Comparison of ENCODE assay signal across 9 mouse cellular contexts in genomic region chr7:66409433-66409832, GRCm38 (mm10). TPM values are rescaled to one million over a fixed set of nuclear protein-coding genes. Genes with fewer than 3 reads are reported as not detected.
DNase-seq lines count a peak whose midpoint lies in the region; ATAC-seq lines count a peak whose summit lies in the region.
"Had no signal": no experiment of that assay in that cellular context is flagged by ENCODE, and none has a peak within 500 bp of the region (broad histone marks: within the 10 kb centered on the region; RNA-seq: fewer than 3 reads in every experiment).

No protein-coding gene starts in this region.

- no peaks in the 10 kb centered on the region for H3K27me3 ChIP-seq in hindbrain, embryonic 11.5 days (ENCODE audit: control insufficient read depth, insufficient read depth, low read length)
- H3K27me3 ChIP-seq in hindbrain, embryonic 14.5 days (ENCODE audit: control insufficient read depth, insufficient read depth, low read length) = no peaks in the 10 kb centered on the region
- H3K27me3 ChIP-seq in embryonic facial prominence, embryonic 14.5 days (replicated peaks; ENCODE audit: control insufficient read depth, insufficient read depth, low read length) = no peaks in the 10 kb centered on the region

- peak; percentile 50 for DNase-seq in hindbrain, embryonic 11.5 days (ENCODE audit: low spot score)
- no peak for DNase-seq in hindbrain, embryonic 14.5 days (ENCODE audit: low spot score)
- DNase-seq in urinary bladder, postnatal 25 days (ENCODE audit: low spot score) = peak; percentile 30
- DNase-seq in urinary bladder, adult 2 months (ENCODE audit: low spot score) = no peak
- DNase-seq in embryonic facial prominence, embryonic 14.5 days (ENCODE audit: low spot score) = peak; percentile 66
- no peak for DNase-seq in ovary, postnatal 14 days (ENCODE audit: low spot score)
- no peak for DNase-seq in urinary bladder, postnatal 10 days (ENCODE audit: low spot score)

- H3K36me3 ChIP-seq in hindbrain, embryonic 11.5 days (ENCODE audit: control insufficient read depth, insufficient read depth, low read length) = no peaks in the 10 kb centered on the region
- H3K36me3 ChIP-seq in hindbrain, embryonic 14.5 days (replicated peaks; ENCODE audit: control insufficient read depth, insufficient read depth) = no peaks in the 10 kb centered on the region
- H3K36me3 ChIP-seq in embryonic facial prominence, embryonic 14.5 days (ENCODE audit: control insufficient read depth, insufficient read depth, low read length) = no peaks in the 10 kb centered on the region

- no peak overlapping the region for H3K27ac ChIP-seq in hindbrain, embryonic 11.5 days (ENCODE audit: low read depth, low read length)
- H3K27ac ChIP-seq in hindbrain, embryonic 14.5 days = no peak overlapping the region
- no peak overlapping the region for H3K27ac ChIP-seq in embryonic facial prominence, embryonic 14.5 days (replicated peaks; ENCODE audit: low read depth, low read length)

- H3K4me3 ChIP-seq in hindbrain, embryonic 11.5 days (ENCODE audit: low read depth, low read length) = no peak overlapping the region
- no peak overlapping the region for H3K4me3 ChIP-seq in hindbrain, embryonic 14.5 days (replicated peaks; ENCODE audit: low read length)
- no peak overlapping the region for H3K4me3 ChIP-seq in embryonic facial prominence, embryonic 14.5 days (ENCODE audit: low read depth, low read length)

- ATAC-seq in hindbrain, embryonic 11.5 days (ENCODE audit: low FRiP score) = no peak
- ATAC-seq in hindbrain, embryonic 14.5 days (ENCODE audit: low FRiP score) = no peak
- no peak for ATAC-seq in embryonic facial prominence, embryonic 14.5 days (ENCODE audit: low read depth)
- ATAC-seq in megakaryocyte-erythroid progenitor cell, adult 5-6 weeks (replicated peaks; ENCODE audit: low FRiP score, low TSS enrichment, poor library complexity, severe bottlenecking) = peak; percentile 62

- H3K9ac ChIP-seq in hindbrain, embryonic 11.5 days (ENCODE audit: low read depth, low read length) = no peak overlapping the region
- H3K9ac ChIP-seq in hindbrain, embryonic 14.5 days = no peak overlapping the region
- no peak overlapping the region for H3K9ac ChIP-seq in embryonic facial prominence, embryonic 14.5 days (ENCODE audit: low read depth, low read length)

- 77% methylated on average over 6 of the region's 6 CpGs for WGBS in hindbrain, embryonic 11.5 days
- 71% methylated on average over 6 of the region's 6 CpGs for WGBS in hindbrain, embryonic 14.5 days
- WGBS in embryonic facial prominence, embryonic 14.5 days = 84% methylated on average over 5 of the region's 6 CpGs

- H3K4me2 ChIP-seq in hindbrain, embryonic 11.5 days (replicated peaks; ENCODE audit: low read depth, low read length) = no peak overlapping the region
- no peak overlapping the region for H3K4me2 ChIP-seq in hindbrain, embryonic 14.5 days (replicated peaks)
- no peak overlapping the region for H3K4me2 ChIP-seq in embryonic facial prominence, embryonic 14.5 days (ENCODE audit: low read depth, low read length)

- no peaks in the 10 kb centered on the region for H3K9me3 ChIP-seq in hindbrain, embryonic 11.5 days (ENCODE audit: control insufficient read depth, low read length)
- H3K9me3 ChIP-seq in hindbrain, embryonic 14.5 days (ENCODE audit: control insufficient read depth, low read length) = no peaks in the 10 kb centered on the region
- H3K9me3 ChIP-seq in embryonic facial prominence, embryonic 14.5 days (ENCODE audit: control insufficient read depth, low read length) = no peaks in the 10 kb centered on the region

- H3K4me1 ChIP-seq in hindbrain, embryonic 11.5 days (replicated peaks; ENCODE audit: control insufficient read depth, insufficient read depth, low read length) = no peaks in the 10 kb centered on the region
- H3K4me1 ChIP-seq in hindbrain, embryonic 14.5 days (replicated peaks; ENCODE audit: control insufficient read depth, insufficient read depth, low read length) = 0 out of 2 replicates have a peak, but pooled peaks cover 3% of the 10 kb centered on the region
- H3K4me1 ChIP-seq in embryonic facial prominence, embryonic 14.5 days (ENCODE audit: control insufficient read depth, insufficient read depth, low read length) = peaks cover 18% of the 10 kb centered on the region

RNA-seq across cellular contexts. Expression of gene Aldh1a3, which starts 17.9 kb away (rescaled TPM):
- 1.3 and 4.2 TPM in 2 replicates for polyA plus RNA-seq in hindbrain, embryonic 11.5 days (2014; fragmentation: Nextera tagmentation; extraction: Ambion mirVana)
- polyA plus RNA-seq in hindbrain, embryonic 14.5 days (2014; fragmentation: Nextera tagmentation; extraction: Ambion mirVana) = 2.3 and 2.5 TPM in 2 replicates
- polyA plus RNA-seq in urinary bladder, adult 2 months (2012; rRNA removed) = 16.1 and 17.5 TPM in 2 replicates
- 29.6 and 30.1 TPM in 2 replicates for polyA plus RNA-seq in embryonic facial prominence, embryonic 14.5 days (2014; fragmentation: Nextera tagmentation; extraction: Ambion mirVana)
- total RNA-seq in megakaryocyte-erythroid progenitor cell, adult 5-6 weeks (2014; fragmentation: Nextera tagmentation) = 0.89 and 2.5 TPM in 2 replicates
- total RNA-seq in megakaryocyte-erythroid progenitor cell, adult 5-6 weeks (2017) = 0.30 and 1.9 TPM in 2 replicates

RNA-seq across cellular contexts. Expression of gene Lrrk1, which starts 21.3 kb away (rescaled TPM):
- polyA plus RNA-seq in hindbrain, embryonic 11.5 days (2014; fragmentation: Nextera tagmentation; extraction: Ambion mirVana) = 2.9 and 3.2 TPM in 2 replicates
- polyA plus RNA-seq in hindbrain, embryonic 14.5 days (2014; fragmentation: Nextera tagmentation; extraction: Ambion mirVana) = 4.0 and 4.7 TPM in 2 replicates
- polyA plus RNA-seq in urinary bladder, adult 2 months (2012; rRNA removed) = 39.4 and 43.6 TPM in 2 replicates
- 11.9 and 12.5 TPM in 2 replicates for polyA plus RNA-seq in embryonic facial prominence, embryonic 14.5 days (2014; fragmentation: Nextera tagmentation; extraction: Ambion mirVana)
- total RNA-seq in megakaryocyte-erythroid progenitor cell, adult 5-6 weeks (2014; fragmentation: Nextera tagmentation) = 14.7 and 18.4 TPM in 2 replicates
- total RNA-seq in megakaryocyte-erythroid progenitor cell, adult 5-6 weeks (2017) = 7.2 and 19.7 TPM in 2 replicates

RNA-seq across cellular contexts. Expression of gene Gm10974, which starts 43.7 kb away (rescaled TPM):
- polyA plus RNA-seq in hindbrain, embryonic 11.5 days (2014; fragmentation: Nextera tagmentation; extraction: Ambion mirVana) = not detected in 2 replicates
- not detected in 2 replicates for polyA plus RNA-seq in hindbrain, embryonic 14.5 days (2014; fragmentation: Nextera tagmentation; extraction: Ambion mirVana)
- not detected in 2 replicates for polyA plus RNA-seq in urinary bladder, adult 2 months (2012; rRNA removed)
- polyA plus RNA-seq in embryonic facial prominence, embryonic 14.5 days (2014; fragmentation: Nextera tagmentation; extraction: Ambion mirVana) = not detected in 2 replicates
- not detected in 2 replicates for total RNA-seq in megakaryocyte-erythroid progenitor cell, adult 5-6 weeks (2014; fragmentation: Nextera tagmentation)
- not detected in 2 replicates for total RNA-seq in megakaryocyte-erythroid progenitor cell, adult 5-6 weeks (2017)
- total RNA-seq: left cerebral cortex, adult 18-20 months had no signal

Comparison
In these comparisons a context has a peak if more than half of its experiments do, and no peak if none do; other contexts are left out.
1. DNase-seq: peak in hindbrain, embryonic 11.5 days (single experiment), urinary bladder, postnatal 25 days (single experiment) and embryonic facial prominence, embryonic 14.5 days (single experiment); none in hindbrain, embryonic 14.5 days (single experiment), urinary bladder, adult 2 months (single experiment), ovary, postnatal 14 days (single experiment) and urinary bladder, postnatal 10 days (single experiment).